ENCODE assay signal across 15 mouse cellular contexts in the genomic region with DNA sequence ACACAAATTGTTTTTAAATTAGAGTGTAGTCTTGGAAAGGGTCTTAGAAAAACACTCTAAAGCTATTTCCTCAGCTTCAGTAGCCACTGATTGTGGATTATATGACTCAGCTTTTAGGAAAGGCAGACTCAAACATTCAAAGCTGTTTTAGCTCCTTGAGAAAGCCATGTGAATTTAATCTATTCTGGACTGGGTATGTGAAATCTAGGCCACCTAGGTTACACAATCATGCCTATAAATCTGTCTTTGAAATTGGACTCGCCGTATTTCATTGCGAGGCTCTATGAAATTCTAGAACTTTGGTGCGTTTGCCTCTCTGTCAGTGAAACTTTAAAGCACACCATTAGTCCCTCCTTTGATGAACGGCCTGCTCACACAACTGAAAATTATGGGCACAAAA.
DNase-seq lines count a peak whose midpoint lies in the region; ATAC-seq and TF ChIP-seq lines count a peak whose summit lies in the region.
"Had no signal": no experiment of that assay in that cellular context is flagged by ENCODE, and none has a peak within 500 bp of the region (broad histone marks: within the 10 kb centered on the region; RNA-seq: fewer than 3 reads in every experiment).

No protein-coding gene starts in this region.

- no peaks in the 10 kb centered on the region for H3K27me3 ChIP-seq in embryonic facial prominence, embryonic 12.5 days
- H3K27me3 ChIP-seq in limb, embryonic 13.5 days, result no peaks in the 10 kb centered on the region
- H3K27me3 ChIP-seq in stomach, postnatal 0 days (ENCODE audit: control insufficient read depth, insufficient read depth, low read length), result no peaks in the 10 kb centered on the region

- H3K4me1 ChIP-seq in embryonic facial prominence, embryonic 12.5 days, result no peaks in the 10 kb centered on the region
- H3K4me1 ChIP-seq in limb, embryonic 13.5 days, result peaks cover 7% of the 10 kb centered on the region; the same call in 1 of the 2 replicates
- H3K4me1 ChIP-seq in stomach, postnatal 0 days (replicated peaks; ENCODE audit: control insufficient read depth, insufficient read depth), result no peaks in the 10 kb centered on the region
- H3K4me1 ChIP-seq: heart, embryonic 10.5 days had no signal

- TF ChIP-seq EP300 in stomach, postnatal 0 days (optimal IDR thresholded peaks at IDR 0.05), result no peak

- no peak overlapping the region for H3K9ac ChIP-seq in embryonic facial prominence, embryonic 12.5 days
- H3K9ac ChIP-seq in limb, embryonic 13.5 days, result no peak overlapping the region
- no peak overlapping the region for H3K9ac ChIP-seq in stomach, postnatal 0 days (ENCODE audit: low read length)

- no peak overlapping the region for H3K4me2 ChIP-seq in embryonic facial prominence, embryonic 12.5 days (replicated peaks)
- H3K4me2 ChIP-seq in limb, embryonic 13.5 days (replicated peaks), result no peak overlapping the region
- no peak overlapping the region for H3K4me2 ChIP-seq in stomach, postnatal 0 days (replicated peaks; ENCODE audit: low read depth)

- intact Hi-C loops in gastrocnemius, postnatal 36 days (cut with DNase I), result no loop called here
- intact Hi-C loops in left cerebral cortex, postnatal 4 days (cut with DNase I), result no loop called here

- H3K9me3 ChIP-seq in embryonic facial prominence, embryonic 12.5 days, result no peaks in the 10 kb centered on the region
- no peaks in the 10 kb centered on the region for H3K9me3 ChIP-seq in limb, embryonic 13.5 days
- no peaks in the 10 kb centered on the region for H3K9me3 ChIP-seq in stomach, postnatal 0 days (ENCODE audit: control insufficient read depth, low read length)
- H3K9me3 ChIP-seq: heart, embryonic 10.5 days had no signal

- no peaks in the 10 kb centered on the region for H3K36me3 ChIP-seq in embryonic facial prominence, embryonic 12.5 days
- no peaks in the 10 kb centered on the region for H3K36me3 ChIP-seq in limb, embryonic 13.5 days
- no peaks in the 10 kb centered on the region for H3K36me3 ChIP-seq in stomach, postnatal 0 days (ENCODE audit: control insufficient read depth, insufficient read depth, low read length)
- H3K36me3 ChIP-seq: heart, embryonic 10.5 days had no signal

- H3K4me3 ChIP-seq in embryonic facial prominence, embryonic 12.5 days, result no peak overlapping the region
- no peak overlapping the region for H3K4me3 ChIP-seq in limb, embryonic 13.5 days
- H3K4me3 ChIP-seq in stomach, postnatal 0 days (ENCODE audit: low read depth, low read length), result no peak overlapping the region
- H3K4me3 ChIP-seq: erythroblast, embryonic 14.5 days; heart, embryonic 10.5 days had no signal

- peak; percentile 10 for DNase-seq in gastrocnemius, postnatal 25 days
- no peak for DNase-seq in gastrocnemius, postnatal 36 days
- DNase-seq in brain, adult 2 months (ENCODE audit: low read depth, low spot score), result peak; percentile 30
- DNase-seq in left cerebral cortex, postnatal 4 days, result no peak
- no peak for DNase-seq in stomach, postnatal 0 days (ENCODE audit: low spot score)
- DNase-seq: cerebellum, postnatal 14 days; kidney, postnatal 14 days; lung, postnatal 36 days; midbrain, embryonic 14.5 days; right cerebral cortex, postnatal 25 days; thymus, adult 2 months had no signal

- TF ChIP-seq CTCF in stomach, postnatal 0 days (IDR thresholded peaks at IDR 0.05; ENCODE audit: low read depth), result no peak

- WGBS in embryonic facial prominence, embryonic 12.5 days, result 26% methylated on average over 5 of the region's 5 CpGs
- WGBS in limb, embryonic 13.5 days, result 8% methylated on average over 5 of the region's 5 CpGs
- 51% methylated on average over 5 of the region's 5 CpGs for WGBS in stomach, postnatal 0 days

- ATAC-seq in embryonic facial prominence, embryonic 12.5 days (ENCODE audit: insufficient number of reproducible peaks, insufficient read depth, low FRiP score, low TSS enrichment), result 0 out of 2 replicates have a peak, but pooled peaks have one; percentile 28
- ATAC-seq in limb, embryonic 13.5 days (ENCODE audit: low FRiP score, low read depth), result peak; percentile 48; the same call in 1 of the 2 replicates
- no peak for ATAC-seq in stomach, postnatal 0 days (ENCODE audit: low FRiP score, low TSS enrichment)

- H3K27ac ChIP-seq in embryonic facial prominence, embryonic 12.5 days, result no peak overlapping the region
- no peak overlapping the region for H3K27ac ChIP-seq in limb, embryonic 13.5 days
- H3K27ac ChIP-seq in stomach, postnatal 0 days (replicated peaks), result no peak overlapping the region
- H3K27ac ChIP-seq: heart, embryonic 10.5 days had no signal

Comparison
In these comparisons a context has a peak if more than half of its experiments do, and no peak if none do; other contexts are left out.
1. DNase-seq: peak in gastrocnemius, postnatal 25 days (single experiment) and brain, adult 2 months (single experiment); none in gastrocnemius, postnatal 36 days (0 of 2), left cerebral cortex, postnatal 4 days (single experiment) and stomach, postnatal 0 days (single experiment).